Mouse (Mus musculus) cerebellum, adult 2 months (tissue): Measurements from ENCODE around the gene Mrpl40. TPM values are rescaled to one million over a fixed set of nuclear protein-coding genes. Genes with fewer than 3 reads are reported as not detected.

ENCODE experiments used
- DNase-seq, 2 experiments: peaks; one replicate each; pipeline ENCODE4 v3.0.0; 2021
- H3K27ac ChIP-seq: fragments of 200-500 bp; 2 replicates; pipeline ENCODE4 v1.5.1; 2012; ENCODE audit warnings: low read length, control low read depth, inconsistent platforms; ENCODE audit not compliant: insufficient read depth
- H3K27me3 ChIP-seq: fragments of 200-500 bp; 2 replicates; pipeline ENCODE4 v1.6.1; 2012; ENCODE audit warnings: inconsistent platforms, mild to moderate bottlenecking, low read length, moderate library complexity; ENCODE audit not compliant: control insufficient read depth, insufficient read depth
- H3K4me1 ChIP-seq: fragments of 200-500 bp; 2 replicates; pipeline ENCODE4 v1.6.1; 2011; ENCODE audit warnings: low read length; ENCODE audit not compliant: control insufficient read depth, insufficient read depth
- H3K4me3 ChIP-seq: fragments of 200-500 bp; replicated peaks from 2 replicates; pipeline ENCODE3; 2011; ENCODE audit warnings: mild to moderate bottlenecking, low read depth, low read length, control low read depth; ENCODE audit not compliant: insufficient read depth
- CTCF ChIP-seq: fragments of 200-500 bp; IDR thresholded peaks from 2 replicates; pipeline ENCODE4 v1.5.1; 2011; ENCODE audit warnings: low read depth, mild to moderate bottlenecking, control low read depth, low read length, moderate library complexity, borderline replicate concordance; ENCODE audit not compliant: insufficient read depth
- POLR2A ChIP-seq: fragments of 200-500 bp; IDR thresholded peaks from 2 replicates; pipeline ENCODE4 v1.6.1; 2011; ENCODE audit warnings: low read length, control low read depth, borderline replicate concordance; ENCODE audit not compliant: insufficient read depth
- WGBS: fragments of 180-500 bp; shearing (Covaris S2); methylation state at CpG from one replicate; pipeline ENCODE4 v1.1.7; 2018; 5-methylcytosine and 5-hydroxymethylcytosine counted together
- polyA plus RNA-seq: library from polyadenylated mRNA; depleted of rRNA; stranded (reverse); fragments of >200 nt; gene quantifications from 2 replicates; pipeline ENCODE4 v1.2.3, GENCODE M21; 2012; rRNA removed

Mrpl40 gene
- polyA plus RNA-seq, 1 experiment = 35.7 TPM

GRCm38 (mm10) chr16:18838346-18838745 is 38.3 kb downstream of the Mrpl40 start:
- no peak for DNase-seq
- Histone ChIP-seq H3K27ac (no peak overlapping the region), H3K27me3 (no peaks in the 10 kb centered on the region), H3K4me1 (no peaks in the 10 kb centered on the region), H3K4me3 (no peak overlapping the region)
- TF ChIP-seq CTCF = no peak
- TF ChIP-seq POLR2A = no peak
- WGBS = 88% methylated on average over 4 of the region's 4 CpGs

- no peaks in the 10 kb centered on the region for H3K4me1 ChIP-seq
- TF ChIP-seq CTCF (no peak), POLR2A (peak; percentile 92)
- WGBS = under 1% methylated on average over 46 of the region's 46 CpGs
- H3K27ac ChIP-seq = peak within 1 kb of the TSS; percentile 69
- H3K4me3 ChIP-seq = peak within 1 kb of the TSS; percentile 77
- H3K27me3 ChIP-seq = no peaks in the 10 kb centered on the region
- peak; percentile 98 for DNase-seq
Measured at GRCm38 (mm10) chr16:18836468-18837208, 40.0 kb downstream of the Mrpl40 start, which contains the start of the genes 2510002D24Rik and Gm28539. Gene 2510002D24Rik (plus strand): TSS chr16:18836578. Gene Gm28539 (plus strand): TSS chr16:18836584.

- no peaks in the 10 kb centered on the region for H3K27me3 ChIP-seq
- no peaks in the 10 kb centered on the region for H3K4me1 ChIP-seq
- DNase-seq = no peak
- WGBS = 27% methylated on average over 3 of the region's 3 CpGs
- H3K4me3 ChIP-seq = peak overlapping the region; percentile 77
- H3K27ac ChIP-seq = no peak overlapping the region
- TF ChIP-seq CTCF (no peak), POLR2A (no peak)
Measured at GRCm38 (mm10) chr16:18836073-18836467, 40.6 kb downstream of the Mrpl40 start.

DNA sequence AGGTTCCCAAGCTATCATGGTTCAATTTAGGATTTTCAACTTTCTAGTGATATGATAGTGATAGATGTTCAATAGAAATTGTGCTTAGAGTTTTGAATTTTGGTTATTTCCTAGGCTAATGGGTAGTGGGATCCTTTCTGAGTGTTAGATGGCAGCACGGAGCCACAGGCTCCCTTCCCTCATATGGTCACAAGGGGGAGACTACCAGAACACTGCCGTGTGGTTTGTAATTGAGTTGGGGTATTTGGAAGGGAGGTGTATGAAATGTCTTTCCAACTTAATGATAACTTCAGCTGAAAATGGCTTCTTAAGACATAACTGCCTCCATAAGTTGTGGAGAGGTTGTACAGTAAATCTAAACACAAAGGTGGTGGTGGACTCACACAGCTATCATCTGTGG is 43.2 kb downstream of the Mrpl40 start:
- no peak for DNase-seq
- no peak overlapping the region for H3K4me3 ChIP-seq
- no peaks in the 10 kb centered on the region for H3K4me1 ChIP-seq
- no peak overlapping the region for H3K27ac ChIP-seq
- no peaks in the 10 kb centered on the region for H3K27me3 ChIP-seq
- TF ChIP-seq POLR2A (no peak), CTCF (no peak)
- 53% methylated on average over 2 of the region's 2 CpGs for WGBS

GRCm38 (mm10) chr16:18829102-18829501 is 47.6 kb downstream of the Mrpl40 start:
- no peak for DNase-seq
- WGBS = 82% methylated on average over 6 of the region's 6 CpGs
- no peak overlapping the region for H3K4me3 ChIP-seq
- H3K4me1 ChIP-seq = no peaks in the 10 kb centered on the region
- no peaks in the 10 kb centered on the region for H3K27me3 ChIP-seq
- no peak overlapping the region for H3K27ac ChIP-seq
- no peak for TF ChIP-seq CTCF
- TF ChIP-seq POLR2A = no peak

DNA sequence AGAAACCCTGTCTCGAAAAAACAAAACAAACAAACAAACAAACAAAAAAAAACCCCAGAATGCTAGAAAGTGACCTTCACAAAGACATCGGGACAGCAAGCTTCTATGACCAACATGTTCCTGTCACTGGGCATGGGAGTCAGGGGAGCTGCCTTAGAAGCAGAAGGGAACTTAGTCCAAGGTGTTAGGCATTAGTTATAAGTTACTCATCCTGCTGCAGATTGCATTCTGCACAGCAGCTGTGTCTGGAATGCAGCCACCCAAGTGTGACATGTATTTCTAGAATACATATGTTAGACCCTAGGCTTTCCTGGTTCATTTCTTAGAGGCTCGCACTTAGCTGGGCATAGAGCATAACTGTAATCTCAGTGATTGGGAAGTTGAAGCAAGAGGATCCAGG is 48.0 kb downstream of the Mrpl40 start:
- H3K4me1 ChIP-seq = no peaks in the 10 kb centered on the region
- WGBS = 95% methylated on average over 3 of the region's 3 CpGs
- no peaks in the 10 kb centered on the region for H3K27me3 ChIP-seq
- no peak overlapping the region for H3K4me3 ChIP-seq
- H3K27ac ChIP-seq = no peak overlapping the region
- TF ChIP-seq CTCF (no peak), POLR2A (no peak)
- DNase-seq = no peak

GRCm38 (mm10) chr16:18822925-18823324 is 53.7 kb downstream of the Mrpl40 start:
- H3K27ac ChIP-seq = no peak overlapping the region

GRCm38 (mm10) chr16:18822356-18822755 is 54.3 kb downstream of the Mrpl40 start:
- 67% methylated on average over 1 of the region's 1 CpGs for WGBS
- no peak for DNase-seq
- no peak for TF ChIP-seq CTCF
- TF ChIP-seq POLR2A = no peak
- H3K27me3 ChIP-seq = no peaks in the 10 kb centered on the region
- H3K4me1 ChIP-seq = no peaks in the 10 kb centered on the region
- H3K27ac ChIP-seq = no peak overlapping the region
- no peak overlapping the region for H3K4me3 ChIP-seq

More at GRCm38 (mm10) chr16:18822925-18823324, 53.7 kb downstream of the Mrpl40 start:
- no peaks in the 10 kb centered on the region for H3K4me1 ChIP-seq
- DNase-seq = no peak
- TF ChIP-seq POLR2A (no peak), CTCF (no peak)
- H3K27me3 ChIP-seq = no peaks in the 10 kb centered on the region
- WGBS = 37% methylated on average over 4 of the region's 4 CpGs
- no peak overlapping the region for H3K4me3 ChIP-seq

Other genes starting within 250 kb of the Mrpl40 start
- gene Sept5, start 246.9 kb downstream of the Mrpl40 start, polyA plus RNA-seq = 328 and 334 TPM in 2 replicates
- gene Cldn5, start 100.0 kb downstream of the Mrpl40 start, polyA plus RNA-seq = 62.8 and 71.8 TPM in 2 replicates
- 100 and 114 TPM in 2 replicates for gene Ufd1, start 65.1 kb downstream of the Mrpl40 start, polyA plus RNA-seq
- 4.9 and 5.8 TPM in 2 replicates for gene Cdc45, start 64.9 kb downstream of the Mrpl40 start, polyA plus RNA-seq
- 55.2 and 56.0 TPM in 2 replicates for gene 2510002D24Rik, start 40.3 kb downstream of the Mrpl40 start, polyA plus RNA-seq
- gene Gm28539, start 40.3 kb downstream of the Mrpl40 start, polyA plus RNA-seq = 0.08 TPM in 1 of 2 replicates, not detected in the other
- gene Hira, start 175 bp upstream of the Mrpl40 start, polyA plus RNA-seq = 64.4 and 64.7 TPM in 2 replicates